In the genomic region with DNA sequence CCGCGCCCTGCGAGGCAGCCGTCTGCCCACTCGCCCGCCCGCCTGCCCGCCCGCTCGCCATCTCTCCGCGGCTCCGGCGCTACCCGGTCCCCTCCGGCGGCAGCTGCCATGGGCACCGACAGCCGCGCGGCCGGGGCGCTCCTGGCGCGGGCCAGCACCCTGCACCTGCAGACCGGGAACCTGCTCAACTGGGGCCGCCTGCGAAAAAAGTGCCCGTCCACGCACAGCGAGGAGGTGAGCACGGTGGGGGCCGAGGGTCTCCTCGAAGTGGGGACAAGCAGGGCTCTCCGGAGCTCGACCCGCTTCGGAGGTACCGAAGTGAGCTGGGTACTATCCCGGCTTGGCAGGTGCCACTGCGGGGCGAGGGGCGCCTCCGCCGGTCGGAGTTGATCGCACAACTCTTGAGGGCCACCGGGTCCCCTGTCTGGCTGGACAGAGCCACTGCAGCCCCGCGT, we compare ENCODE assay signal across 8 mouse cellular contexts. TPM values are rescaled to one million over a fixed set of nuclear protein-coding genes. Genes with fewer than 3 reads are reported as not detected.
DNase-seq lines count a peak whose midpoint lies in the region; ATAC-seq and TF ChIP-seq lines count a peak whose summit lies in the region.

No protein-coding gene starts in this region.

- H3K27ac ChIP-seq in left cerebral cortex, adult 2 months = peak overlapping the region; percentile 84
- peak overlapping the region; percentile 92 for H3K27ac ChIP-seq in forebrain, postnatal 0 days (ENCODE audit: low read depth, low read length)
- peak overlapping the region; percentile 93 for H3K27ac ChIP-seq in hindbrain, embryonic 12.5 days
- peak overlapping the region; percentile 72 for H3K27ac ChIP-seq in spleen, adult 2 months (ENCODE audit: insufficient read depth, low read length)

- H3K4me3 ChIP-seq in left cerebral cortex, adult 2 months = peak overlapping the region; percentile 96
- peak overlapping the region; percentile 92 for H3K4me3 ChIP-seq in forebrain, postnatal 0 days (ENCODE audit: low read depth, low read length)
- peak overlapping the region; percentile 84 for H3K4me3 ChIP-seq in hindbrain, embryonic 12.5 days
- peak overlapping the region; percentile 82 for H3K4me3 ChIP-seq in spleen, adult 2 months (ENCODE audit: extremely low read depth, insufficient read depth, insufficient read length)

- peaks cover 15% of the 10 kb centered on the region for H3K4me1 ChIP-seq in forebrain, postnatal 0 days (ENCODE audit: insufficient read depth)
- H3K4me1 ChIP-seq in hindbrain, embryonic 12.5 days = peaks cover 15% of the 10 kb centered on the region
- H3K4me1 ChIP-seq in spleen, adult 2 months (ENCODE audit: control insufficient read depth, insufficient read depth, insufficient read length) = no peaks in the 10 kb centered on the region; the same call in 1 of the 2 replicates

- intact Hi-C loops in left cerebral cortex, adult 2 months (cut with DNase I) = loop anchor here (1.0 to 5.0 kb wide), 4 partner anchors 27 to 359 kb away; no protein-coding TSS in a partner anchor
- intact Hi-C loops in left cerebral cortex, postnatal 10 days (cut with DNase I) = loop anchor here (10.0 kb wide), 2 partner anchors 281 to 361 kb away; no protein-coding TSS in a partner anchor

- peak overlapping the region; percentile 64 for H3K4me2 ChIP-seq in forebrain, postnatal 0 days (ENCODE audit: low read depth)
- H3K4me2 ChIP-seq in hindbrain, embryonic 12.5 days (replicated peaks) = peak overlapping the region; percentile 72

- H3K9ac ChIP-seq in forebrain, postnatal 0 days = peak overlapping the region; percentile 92
- peak overlapping the region; percentile 84 for H3K9ac ChIP-seq in hindbrain, embryonic 12.5 days

- DNase-seq in left cerebral cortex, adult 2 months (ENCODE audit: extremely low spot score in 1 of 2, low spot score in 2 of 2) = peak in 1 of 2 experiments; percentile 52
- no peak for DNase-seq in left cerebral cortex, adult 11 months (ENCODE audit: low spot score)
- peak; percentile 78 for DNase-seq in cerebellum, adult 9-10 months
- DNase-seq in forebrain, postnatal 0 days = peak; percentile 59
- DNase-seq in left cerebral cortex, postnatal 10 days (ENCODE audit: extremely low spot score in 1 of 2, low spot score in 2 of 2) = peak; percentile 40 to 80
- DNase-seq in spleen, adult 2 months (ENCODE audit: low read depth in 1 of 2, low spot score in 2 of 2) = peak; percentile 9 to 47

- H3K27me3 ChIP-seq in forebrain, postnatal 0 days (ENCODE audit: insufficient read depth, low read length) = no peaks in the 10 kb centered on the region
- H3K27me3 ChIP-seq in hindbrain, embryonic 12.5 days = no peaks in the 10 kb centered on the region
- H3K27me3 ChIP-seq in spleen, adult 2 months (ENCODE audit: control insufficient read depth, insufficient read depth, low read length) = no peaks in the 10 kb centered on the region

- 1% methylated on average over 48 of the region's 50 CpGs for WGBS in forebrain, postnatal 0 days
- under 1% methylated on average over 50 of the region's 50 CpGs for WGBS in hindbrain, embryonic 12.5 days
- under 1% methylated on average over 50 of the region's 50 CpGs for whole genome bisulfite sequencing in spleen, adult 2 months

- peak; percentile 15 for TF ChIP-seq CTCF in left cerebral cortex, adult 2 months (IDR thresholded peaks at IDR 0.05)
- TF ChIP-seq CTCF in forebrain, postnatal 0 days (IDR thresholded peaks at IDR 0.05; ENCODE audit: low read depth) = peak; percentile 56
- TF ChIP-seq CTCF in spleen, adult 2 months (IDR thresholded peaks at IDR 0.05; ENCODE audit: extremely low read depth, insufficient read depth, insufficient read length, insufficient replicate concordance) = peak; percentile 8; the same call in 1 of the 2 replicates

- peak; percentile 41 for ATAC-seq in forebrain, postnatal 0 days
- ATAC-seq in hindbrain, embryonic 12.5 days (ENCODE audit: low FRiP score) = peak; percentile 69
- peak; percentile 4; the same call in 1 of the 2 replicates for ATAC-seq in megakaryocyte progenitor cell, adult 5-6 weeks (replicated peaks; ENCODE audit: poor library complexity)

- no peak for TF ChIP-seq POLR2A in spleen, adult 2 months (IDR thresholded peaks at IDR 0.05; ENCODE audit: low read depth, low read length)

- no peaks in the 10 kb centered on the region for H3K36me3 ChIP-seq in forebrain, postnatal 0 days (ENCODE audit: insufficient read depth)
- H3K36me3 ChIP-seq in hindbrain, embryonic 12.5 days = no peaks in the 10 kb centered on the region
- no peaks in the 10 kb centered on the region for H3K36me3 ChIP-seq in spleen, adult 2 months (ENCODE audit: control insufficient read depth, insufficient read depth, low read length)

- no peaks in the 10 kb centered on the region for H3K9me3 ChIP-seq in forebrain, postnatal 0 days (ENCODE audit: low read length)
- H3K9me3 ChIP-seq in hindbrain, embryonic 12.5 days (replicated peaks) = no peaks in the 10 kb centered on the region

RNA-seq across cellular contexts. Expression of a gene that starts 0.5 kb away (rescaled TPM):
- total RNA-seq in left cerebral cortex, adult 2 months (2021) = 10 to 100 TPM; 60.5 to 67.3 TPM
- total RNA-seq in forebrain, postnatal 0 days (2014; rRNA removed) = 20.5 and 29.4 TPM in 2 replicates
- polyA plus RNA-seq in forebrain, postnatal 0 days (2015; fragmentation: Nextera tagmentation; extraction: Ambion mirVana) = 40.1 and 58.3 TPM in 2 replicates
- 72.4 and 72.9 TPM in 2 replicates for polyA plus RNA-seq in hindbrain, embryonic 12.5 days (2016; fragmentation: Nextera tagmentation; extraction: Ambion mirVana)
- total RNA-seq in left cerebral cortex, postnatal 10 days (2021) = 10 to 100 TPM; 54.2 to 59.2 TPM
- 171 and 190 TPM in 2 replicates for total RNA-seq in megakaryocyte progenitor cell, adult 5-6 weeks (2015)
- total RNA-seq in megakaryocyte progenitor cell, adult 5-6 weeks (2017) = 37.9 and 44.2 TPM in 2 replicates
- 89.3 and 98.1 TPM in 2 replicates for polyA plus RNA-seq in spleen, adult 2 months (2012; rRNA removed)

RNA-seq across cellular contexts. Expression of a gene that starts 28.3 kb away (rescaled TPM):
- total RNA-seq in left cerebral cortex, adult 2 months (2021) = 10 to 100 TPM; 29.5 to 33.4 TPM
- total RNA-seq in forebrain, postnatal 0 days (2014; rRNA removed) = 18.5 and 23.9 TPM in 2 replicates
- polyA plus RNA-seq in forebrain, postnatal 0 days (2015; fragmentation: Nextera tagmentation; extraction: Ambion mirVana) = 50.2 and 52.1 TPM in 2 replicates
- 70.1 and 75.0 TPM in 2 replicates for polyA plus RNA-seq in hindbrain, embryonic 12.5 days (2016; fragmentation: Nextera tagmentation; extraction: Ambion mirVana)
- 10 to 100 TPM; 23.5 to 24.3 TPM for total RNA-seq in left cerebral cortex, postnatal 10 days (2021)
- 148 and 164 TPM in 2 replicates for total RNA-seq in megakaryocyte progenitor cell, adult 5-6 weeks (2015)
- 121 and 132 TPM in 2 replicates for total RNA-seq in megakaryocyte progenitor cell, adult 5-6 weeks (2017)
- polyA plus RNA-seq in spleen, adult 2 months (2012; rRNA removed) = 4.4 and 5.5 TPM in 2 replicates

RNA-seq across cellular contexts. Expression of a gene that starts 48.0 kb away (rescaled TPM):
- total RNA-seq in left cerebral cortex, adult 2 months (2021) = 10 to 100 TPM; 14.7 to 15.4 TPM
- 9.5 and 11.4 TPM in 2 replicates for total RNA-seq in forebrain, postnatal 0 days (2014; rRNA removed)
- 6.4 and 7.3 TPM in 2 replicates for polyA plus RNA-seq in forebrain, postnatal 0 days (2015; fragmentation: Nextera tagmentation; extraction: Ambion mirVana)
- polyA plus RNA-seq in hindbrain, embryonic 12.5 days (2016; fragmentation: Nextera tagmentation; extraction: Ambion mirVana) = 8.1 and 8.8 TPM in 2 replicates
- total RNA-seq in left cerebral cortex, postnatal 10 days (2021) = 1 to 10 TPM; 8.4 to 8.6 TPM
- total RNA-seq in megakaryocyte progenitor cell, adult 5-6 weeks (2015) = 1.0 and 1.6 TPM in 2 replicates
- total RNA-seq in megakaryocyte progenitor cell, adult 5-6 weeks (2017) = 1.6 and 5.0 TPM in 2 replicates
- polyA plus RNA-seq in spleen, adult 2 months (2012; rRNA removed) = 54.4 and 67.8 TPM in 2 replicates

Comparison
In these comparisons a context has a peak if more than half of its experiments do, and no peak if none do; other contexts are left out.
1. ATAC-seq: peak in every context shown above with its lines; median percentile 69 in hindbrain, embryonic 12.5 days; 41 in forebrain, postnatal 0 days; 4 in megakaryocyte progenitor cell, adult 5-6 weeks.